Comparison of ENCODE assay signal across 24 mouse cellular contexts in the genomic region with DNA sequence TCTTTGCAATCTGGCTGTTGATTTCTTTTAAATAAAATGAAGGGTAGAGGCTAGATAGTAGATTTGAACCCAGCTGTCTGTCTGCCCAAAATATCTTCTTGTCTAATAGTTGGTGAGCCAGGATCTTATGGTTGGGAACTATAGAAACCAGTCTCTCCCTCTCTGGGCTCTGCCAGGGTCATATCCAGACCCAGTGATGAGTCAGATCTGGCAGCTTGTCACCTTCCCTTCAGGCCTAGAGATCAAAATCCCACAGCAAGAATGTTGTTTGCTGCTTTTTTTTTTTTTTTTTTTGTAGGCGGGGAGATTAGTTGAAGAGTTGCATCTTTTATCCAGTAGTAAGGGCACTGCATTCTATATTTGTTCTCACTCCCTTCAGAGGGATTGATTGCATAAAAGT.
DNase-seq lines count a peak whose midpoint lies in the region; ATAC-seq lines count a peak whose summit lies in the region.
"Had no signal": no experiment of that assay in that cellular context is flagged by ENCODE, and none has a peak within 500 bp of the region (broad histone marks: within the 10 kb centered on the region; RNA-seq: fewer than 3 reads in every experiment).

No protein-coding gene starts in this region.

- H3K27me3 ChIP-seq in forebrain, embryonic 11.5 days (ENCODE audit: control insufficient read depth, insufficient read depth, low read length) = no peaks in the 10 kb centered on the region; the same call in 1 of the 2 replicates
- H3K27me3 ChIP-seq: CH12.LX; embryonic facial prominence, embryonic 13.5 days; forebrain, embryonic 13.5 days; hindbrain, embryonic 12.5 days had no signal

- 76% methylated on average over 1 of the region's 1 CpGs for WGBS in forebrain, embryonic 11.5 days

- no peaks in the 10 kb centered on the region for H3K9me3 ChIP-seq in forebrain, embryonic 11.5 days (ENCODE audit: control insufficient read depth, low read length)
- H3K9me3 ChIP-seq: embryonic facial prominence, embryonic 13.5 days; forebrain, embryonic 13.5 days; heart, embryonic 10.5 days; hindbrain, embryonic 12.5 days had no signal

- H3K4me1 ChIP-seq in forebrain, embryonic 11.5 days (replicated peaks; ENCODE audit: control insufficient read depth, insufficient read depth, low read length) = no peaks in the 10 kb centered on the region

- H3K9ac ChIP-seq in forebrain, embryonic 11.5 days (ENCODE audit: low read length) = no peak overlapping the region
- H3K9ac ChIP-seq: embryonic facial prominence, embryonic 13.5 days; forebrain, embryonic 13.5 days; forebrain, postnatal 0 days; hindbrain, embryonic 12.5 days had no signal

- H3K36me3 ChIP-seq in forebrain, embryonic 11.5 days (ENCODE audit: control insufficient read depth, insufficient read depth, low read length) = no peaks in the 10 kb centered on the region
- H3K36me3 ChIP-seq: embryonic facial prominence, embryonic 13.5 days; heart, embryonic 10.5 days; hindbrain, embryonic 12.5 days had no signal

- no peak for ATAC-seq in forebrain, embryonic 11.5 days (replicated peaks; ENCODE audit: low FRiP score)
- ATAC-seq: forebrain, embryonic 13.5 days; forebrain, postnatal 0 days; hindbrain, embryonic 16.5 days; inflammation-experienced regulatory T-cells, adult 6 months; intestine, postnatal 0 days had no signal

- no peak overlapping the region for H3K27ac ChIP-seq in forebrain, embryonic 11.5 days (ENCODE audit: low read depth, low read length)
- H3K27ac ChIP-seq: embryonic facial prominence, embryonic 13.5 days; forebrain, embryonic 13.5 days; gastrocnemius, adult 2 months; heart, embryonic 10.5 days; hindbrain, embryonic 12.5 days had no signal

- no peak overlapping the region for H3K4me3 ChIP-seq in forebrain, embryonic 11.5 days (ENCODE audit: low read depth, low read length)
- H3K4me3 ChIP-seq: embryonic facial prominence, embryonic 13.5 days; forebrain, embryonic 13.5 days; gastrocnemius, adult 2 months; heart, embryonic 10.5 days; hindbrain, embryonic 12.5 days had no signal

- peak; percentile 35 to 62 for DNase-seq in adrenal gland, adult (ENCODE audit: inconsistent age in 2 of 2, low spot score in 1 of 2)
- no peak for DNase-seq in adrenal gland, postnatal 4 days (ENCODE audit: low spot score in 2 of 2)
- DNase-seq in Muller cell, postnatal 12 days (ENCODE audit: inconsistent ontology term) = peak; percentile 66
- peak; percentile 10 for DNase-seq in adrenal gland, postnatal 10 days
- no peak for DNase-seq in cerebellum, adult 9-10 months
- no peak for DNase-seq in urinary bladder, postnatal 4 days (ENCODE audit: low spot score in 2 of 2)
- DNase-seq in forebrain, embryonic 11.5 days (ENCODE audit: low spot score) = no peak
- DNase-seq: cerebellum, adult 11-12 months; cerebellum, adult 9-11 months; cerebellum, postnatal 36 days; forebrain, postnatal 0 days; gastrocnemius, adult 2 months; gastrocnemius, postnatal 25 days; heart, postnatal 10 days; heart, postnatal 4 days; kidney, adult 8-10 months had no signal

- no peak overlapping the region for H3K4me2 ChIP-seq in forebrain, embryonic 11.5 days (ENCODE audit: low read depth, low read length, severe bottlenecking)
- H3K4me2 ChIP-seq: embryonic facial prominence, embryonic 13.5 days; forebrain, embryonic 13.5 days; hindbrain, embryonic 12.5 days had no signal

Comparison
In these comparisons a context has a peak if more than half of its experiments do, and no peak if none do; other contexts are left out.
1. DNase-seq: peak in adrenal gland, adult (2 of 2), Muller cell, postnatal 12 days (single experiment) and adrenal gland, postnatal 10 days (single experiment); none in adrenal gland, postnatal 4 days (0 of 2), cerebellum, adult 9-10 months (single experiment), urinary bladder, postnatal 4 days (0 of 2) and forebrain, embryonic 11.5 days (single experiment).